Mouse (Mus musculus): ENCODE data around the gene Etnk2.
A peak's percentile ranks its signal among the peaks of the same experiment; 100 is the strongest.

The Etnk2 gene

GRCm38 (mm10) chr1:133417113-133417512 is 53.7 kb downstream of the Etnk2 start:
- DNase-seq (ENCODE audit: low spot score in 2 of 2), result no peak

- DNase-seq (ENCODE audit: low spot score in 2 of 2), result no peak
Measured at GRCm38 (mm10) chr1:133417539-133417938, 54.2 kb downstream of the Etnk2 start.

GRCm38 (mm10) chr1:133418164-133418800 is 54.9 kb downstream of the Etnk2 start:
- peak; percentile 79 to 81 for DNase-seq (ENCODE audit: low spot score in 2 of 2)

DNA sequence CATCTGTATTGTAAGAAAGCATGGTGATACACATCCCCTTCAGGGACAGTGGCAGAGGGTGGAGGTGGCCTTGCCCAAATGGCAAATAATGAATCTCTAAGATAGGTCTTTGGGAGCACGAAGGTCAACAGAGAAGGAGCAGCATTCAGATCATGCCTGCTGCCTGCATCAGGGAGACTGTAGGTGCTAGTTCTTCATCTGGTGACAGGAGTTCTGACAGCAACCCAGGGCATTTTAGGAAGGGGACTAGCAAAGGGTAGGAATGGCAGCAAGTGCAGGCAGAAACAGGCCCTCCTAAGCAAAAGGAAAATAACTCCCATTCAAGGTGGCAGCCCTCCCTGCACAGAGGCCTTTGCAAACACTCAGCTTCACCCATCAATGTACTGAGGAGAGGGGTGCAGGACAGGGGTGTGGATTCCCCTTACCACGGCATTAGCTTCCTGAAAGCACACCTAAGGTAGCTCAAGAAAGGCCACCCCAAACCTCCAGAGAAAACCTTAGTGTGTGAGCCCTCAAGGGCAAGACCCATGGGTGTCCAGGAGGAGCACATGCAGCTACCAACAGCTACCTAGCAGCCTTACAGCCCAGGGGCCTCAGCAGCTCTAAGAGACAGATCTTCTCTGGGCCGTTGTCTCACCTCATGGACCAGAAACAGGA is 55.9 kb downstream of the Etnk2 start:
- DNase-seq (ENCODE audit: low spot score in 2 of 2), result no peak

- no peak for DNase-seq (ENCODE audit: low spot score in 2 of 2)
Measured at GRCm38 (mm10) chr1:133420491-133420890, 57.1 kb downstream of the Etnk2 start.

- DNase-seq (ENCODE audit: low spot score in 2 of 2), result no peak
Measured at GRCm38 (mm10) chr1:133421061-133421460, 57.7 kb downstream of the Etnk2 start.

GRCm38 (mm10) chr1:133421975-133422570 is 58.7 kb downstream of the Etnk2 start:
- DNase-seq (ENCODE audit: low spot score in 2 of 2), result no peak

DNA sequence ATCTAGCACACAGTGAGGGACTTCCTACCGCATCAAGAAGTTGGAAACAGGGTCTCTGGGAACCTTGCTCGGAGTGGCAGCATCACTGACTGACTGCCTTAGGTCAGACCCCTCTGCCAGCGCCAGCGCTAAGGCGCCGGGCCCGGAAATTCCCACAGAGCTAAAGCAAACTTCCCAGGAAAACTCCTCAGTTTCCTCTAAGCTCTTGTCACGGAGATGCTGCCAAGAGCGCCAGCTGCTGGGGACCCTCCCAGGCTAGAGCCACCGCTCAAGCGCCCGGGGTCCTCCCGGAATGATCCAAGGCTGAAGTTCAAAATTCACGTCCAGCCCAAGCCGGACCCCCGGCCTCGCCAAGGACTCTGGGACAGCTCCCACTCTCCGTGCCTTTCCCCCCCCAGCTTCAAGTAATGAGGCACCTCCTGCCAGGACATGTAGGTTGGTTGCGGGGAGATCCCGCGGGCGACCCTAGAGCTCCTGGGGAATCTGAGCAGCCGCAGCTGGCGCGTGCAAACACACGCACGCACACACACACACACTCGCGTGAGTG is 59.3 kb downstream of the Etnk2 start:
- no peak for DNase-seq (ENCODE audit: low spot score in 2 of 2)

DNA sequence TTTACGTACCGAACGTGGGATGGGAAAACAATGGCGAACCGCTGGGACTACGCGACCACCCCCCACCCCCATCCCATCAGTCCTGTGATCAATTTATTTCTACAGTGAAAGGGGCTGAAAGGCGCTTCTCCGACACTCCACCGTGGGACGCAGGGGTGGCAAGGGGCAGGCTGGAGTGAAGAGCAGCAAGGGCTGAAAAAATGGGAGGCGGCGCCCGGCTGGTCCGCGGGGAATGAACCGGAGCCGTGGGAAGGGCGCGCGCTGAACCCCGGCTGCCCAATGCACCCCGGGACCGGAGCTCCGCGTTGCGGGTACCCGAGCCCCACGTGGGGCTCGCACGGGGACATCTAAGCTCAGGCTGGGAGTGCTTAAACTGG is 59.8 kb downstream of the Etnk2 start:
- no peak for DNase-seq (ENCODE audit: low spot score in 2 of 2)

DNA sequence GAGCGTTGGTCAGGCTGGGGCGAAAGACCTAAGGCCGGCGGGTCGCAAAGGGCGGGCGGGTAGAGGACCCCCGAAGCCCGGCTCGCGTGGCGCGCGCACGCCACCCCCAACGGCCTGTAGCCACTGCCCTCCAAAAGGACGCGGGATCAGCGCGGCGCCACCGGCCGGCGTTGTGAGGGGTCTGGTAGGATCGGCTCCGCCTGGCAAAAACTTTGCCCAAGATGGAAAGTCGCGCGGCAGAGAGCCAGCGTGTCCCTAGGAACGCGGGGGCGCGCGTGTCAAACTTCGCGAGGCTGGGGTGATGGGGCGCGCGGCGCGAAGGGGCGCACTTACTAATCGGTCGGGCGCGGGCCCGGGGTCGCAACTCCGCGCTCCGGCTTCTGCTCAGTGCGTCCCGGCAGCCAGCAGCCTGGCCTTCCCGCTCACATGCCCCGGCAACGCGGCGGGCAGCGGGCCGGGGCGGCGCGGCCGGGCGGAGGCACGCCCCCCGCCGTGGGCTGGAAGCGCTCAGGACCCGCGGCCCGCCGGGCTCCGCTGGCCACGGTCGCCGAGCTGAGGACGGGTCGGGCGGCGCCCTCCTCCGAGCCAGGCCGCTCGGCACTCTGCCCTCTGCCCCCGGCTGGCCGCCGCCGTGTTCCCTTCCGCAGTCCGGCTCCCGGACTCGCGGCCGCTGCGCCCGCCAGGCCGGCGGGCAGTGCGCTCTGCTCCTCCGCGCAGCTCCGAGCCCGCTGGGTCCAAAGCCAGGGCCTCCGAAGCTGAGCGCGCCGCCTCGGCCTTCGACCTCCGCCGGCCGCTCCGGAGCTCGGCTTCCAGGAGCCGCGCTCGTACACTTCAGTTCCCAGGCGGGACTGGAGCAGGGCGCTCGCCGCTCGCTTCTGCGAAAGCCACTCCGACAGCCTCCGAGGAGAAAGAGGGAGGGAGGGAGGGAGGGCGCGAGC is 60.4 kb downstream of the Etnk2 start, which contains the start of gene Sox13:
Gene Sox13, minus strand, starts transcription at position 835 of the 938 bp plus-strand sequence.
- peak; percentile 62 to 67 for DNase-seq (ENCODE audit: low spot score in 2 of 2)

DNA sequence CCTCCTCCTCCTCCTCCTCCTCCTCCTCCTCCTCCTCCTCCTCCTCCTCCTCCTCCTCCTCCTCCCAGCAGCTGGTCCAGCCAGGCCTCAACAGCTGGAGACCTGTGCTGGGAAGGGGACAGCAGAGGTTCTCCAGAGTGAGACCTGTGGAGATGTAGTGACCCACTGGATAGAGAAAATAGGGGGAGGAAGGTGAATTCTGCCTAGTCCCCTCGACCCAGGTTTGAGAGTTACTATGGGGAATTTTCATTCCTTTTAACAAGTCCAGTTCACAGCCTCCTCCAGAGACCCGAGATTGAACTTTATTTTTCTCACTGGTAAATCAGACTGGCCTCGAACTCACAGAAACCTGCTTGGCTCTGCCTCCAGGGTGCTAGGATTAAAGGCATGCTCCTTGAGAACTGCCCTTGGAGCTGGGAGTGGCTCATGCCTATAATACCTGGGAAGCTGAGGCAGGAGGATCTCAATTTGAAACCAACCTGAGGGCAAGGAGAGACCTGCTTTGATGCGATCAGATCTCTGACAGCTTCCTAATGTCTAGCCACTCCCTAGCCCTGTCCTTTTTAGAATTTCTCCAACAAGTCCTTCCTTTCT is 61.3 kb downstream of the Etnk2 start:
- no peak for DNase-seq (ENCODE audit: low spot score in 2 of 2)

Data from urinary bladder, adult 18-20 months (tissue).